22 mouse cellular contexts compared by ENCODE assay signal in genomic region chr12:9839198-9839845, GRCm38 (mm10).
A peak's percentile ranks its signal among the peaks of the same experiment; 100 is the strongest.
DNase-seq lines count a peak whose midpoint lies in the region; ATAC-seq and TF ChIP-seq lines count a peak whose summit lies in the region.
"Had no signal": no experiment of that assay in that cellular context is flagged by ENCODE, and none has a peak within 500 bp of the region (broad histone marks: within the 10 kb centered on the region; RNA-seq: fewer than 3 reads in every experiment).

No protein-coding gene starts in this region.

- H3K79me3 ChIP-seq in C2C12 (ENCODE audit: low read depth): no peaks in the 10 kb centered on the region

- DNase-seq in lung, postnatal 10 days: no peak
- peak; percentile 64 for DNase-seq in Patski (ENCODE audit: low read depth, low spot score)
- no peak for DNase-seq in urinary bladder, adult 2 months (ENCODE audit: low spot score)
- DNase-seq in left cerebral cortex, postnatal 25 days (ENCODE audit: low spot score in 2 of 2): no peak
- DNase-seq: adrenal gland, postnatal 10 days; cerebellum, adult 11 months; cerebellum, adult 8-10 months; cerebellum, postnatal 25 days; forebrain, postnatal 0 days; gastrocnemius, postnatal 25 days; heart, adult 11 months; heart, postnatal 10 days; heart, postnatal 4 days; kidney, adult 11 months had no signal

- H3K4me3 ChIP-seq in lung, embryonic 15.5 days: no peak overlapping the region
- H3K4me3 ChIP-seq in C2C12 (ENCODE audit: insufficient read depth, poor library complexity, severe bottlenecking) (no peak overlapping the region), myocyte (no peak overlapping the region)
- H3K4me3 ChIP-seq: forebrain, embryonic 13.5 days; hindbrain, embryonic 12.5 days had no signal

- POLR2A ChIA-PET in Patski (lab: Charles Lee): interaction anchor here (0.5 to 1.0 kb wide), 3 partner anchors 77 to 270 kb away, joined by 3 to 4 read pairs (median 3); no protein-coding TSS in a partner anchor

- no peak overlapping the region for H3K4me2 ChIP-seq in lung, embryonic 15.5 days
- H3K4me2 ChIP-seq in myocyte (ENCODE audit: low read depth): peak overlapping the region; percentile 75
- H3K4me2 ChIP-seq: forebrain, embryonic 13.5 days; hindbrain, embryonic 12.5 days had no signal

- no peak overlapping the region for H3K9ac ChIP-seq in lung, embryonic 15.5 days
- H3K9ac ChIP-seq: forebrain, embryonic 13.5 days; forebrain, postnatal 0 days; hindbrain, embryonic 12.5 days had no signal

- 56% methylated on average over 5 of the region's 5 CpGs for WGBS in lung, embryonic 15.5 days

- H3K36me3 ChIP-seq in lung, embryonic 15.5 days: no peaks in the 10 kb centered on the region
- no peaks in the 10 kb centered on the region for H3K36me3 ChIP-seq in C2C12 (ENCODE audit: control insufficient read depth, insufficient read depth)
- no peaks in the 10 kb centered on the region for H3K36me3 ChIP-seq in myocyte (ENCODE audit: control insufficient read depth, insufficient read depth)
- H3K36me3 ChIP-seq: hindbrain, embryonic 12.5 days had no signal

- CTCF ChIA-PET in Patski (lab: Charles Lee): interaction anchor here (1.1 to 2.0 kb wide), 3 partner anchors 139 to 384 kb away, joined by 3 to 4 read pairs (median 3); no protein-coding TSS in a partner anchor

- TF ChIP-seq CTCF in C2C12 (IDR thresholded peaks at IDR 0.05; ENCODE audit: control insufficient read depth, insufficient read depth, insufficient read length) (no peak), Patski (IDR thresholded peaks at IDR 0.05) (no peak)

- no peak for TF ChIP-seq POLR2A in myocyte (IDR thresholded peaks at IDR 0.05; ENCODE audit: insufficient read length, low read depth)

- H3K79me2 ChIP-seq in C2C12 (ENCODE audit: control insufficient read depth, insufficient read depth) (no peaks in the 10 kb centered on the region), myocyte (ENCODE audit: control insufficient read depth, insufficient read depth) (no peaks in the 10 kb centered on the region)

- in situ Hi-C loops in Patski (cut with MboI; ENCODE audit: low pct_unique_long_range_greater_than_20kb): no loop called here

- intact Hi-C loops in left cerebral cortex, postnatal 25 days (cut with DNase I): no loop called here

- H3K27me3 ChIP-seq in lung, embryonic 15.5 days: no peaks in the 10 kb centered on the region
- H3K27me3 ChIP-seq in C2C12 (ENCODE audit: control insufficient read depth, insufficient read depth, insufficient read length) (no peaks in the 10 kb centered on the region), Patski (no peaks in the 10 kb centered on the region), myocyte (ENCODE audit: control insufficient read depth, insufficient read depth, insufficient read length) (no peaks in the 10 kb centered on the region)
- H3K27me3 ChIP-seq: CH12.LX; forebrain, embryonic 13.5 days; hindbrain, embryonic 12.5 days had no signal

- 0 out of 2 replicates have a peak, but pooled peaks cover 8% of the 10 kb centered on the region for H3K4me1 ChIP-seq in lung, embryonic 15.5 days
- H3K4me1 ChIP-seq: forebrain, embryonic 13.5 days; hindbrain, embryonic 12.5 days had no signal

- H3ac ChIP-seq in C2C12 (ENCODE audit: control insufficient read depth, insufficient read length, low read depth) (no peak overlapping the region), myocyte (ENCODE audit: control insufficient read depth, insufficient read length) (no peak overlapping the region)

- H3K9me3 ChIP-seq in lung, embryonic 15.5 days: no peaks in the 10 kb centered on the region
- H3K9me3 ChIP-seq: forebrain, embryonic 13.5 days; hindbrain, embryonic 12.5 days had no signal

- H3K27ac ChIP-seq in lung, embryonic 15.5 days: 0 out of 2 replicates have a peak overlapping the region, but pooled peaks have one; percentile 22
- H3K27ac ChIP-seq: forebrain, embryonic 13.5 days; hindbrain, embryonic 12.5 days had no signal

- ATAC-seq in lung, embryonic 15.5 days (ENCODE audit: borderline replicate concordance, extremely low read depth, low FRiP score, low TSS enrichment): no peak
- ATAC-seq in Patski: peak; percentile 95
- ATAC-seq: forebrain, embryonic 13.5 days; forebrain, postnatal 0 days; hindbrain, embryonic 16.5 days; inflammation-experienced regulatory T-cells, adult 6 months had no signal

TF ChIP-seq in C2C12, 6 proteins besides CTCF, POLR2A, EP300 and RAD21:
- TF ChIP-seq MYOD1 (IDR thresholded peaks at IDR 0.05; ENCODE audit: control insufficient read depth, insufficient read length, low read depth): peak; percentile 72
- peak; percentile 76 for TF ChIP-seq MAX (IDR thresholded peaks at IDR 0.05)
- TF ChIP-seq CEBPB (IDR thresholded peaks at IDR 0.05; ENCODE audit: low read depth): peak; percentile 90
- no peak for TF ChIP-seq FOSL1 (IDR thresholded peaks at IDR 0.05; ENCODE audit: insufficient read depth, low read length, poor library complexity, severe bottlenecking)

TF ChIP-seq in myocyte, 11 proteins besides CTCF, POLR2A, EP300 and RAD21:
- TF ChIP-seq CEBPB (IDR thresholded peaks at IDR 0.05; ENCODE audit: insufficient read depth, poor library complexity, severe bottlenecking) (peak; percentile 87), SRF (IDR thresholded peaks at IDR 0.05; ENCODE audit: control insufficient read depth, insufficient read length, low read depth) (no peak), MAX (IDR thresholded peaks at IDR 0.05; ENCODE audit: low read depth) (no peak), POLR2AphosphoS2 (IDR thresholded peaks at IDR 0.05; ENCODE audit: insufficient read length, low read depth) (no peak), E2F4 (IDR thresholded peaks at IDR 0.05; ENCODE audit: insufficient read depth) (no peak), TCF12 (IDR thresholded peaks at IDR 0.05; ENCODE audit: insufficient read depth, poor library complexity, severe bottlenecking) (peak; percentile 9), REST (IDR thresholded peaks at IDR 0.05; ENCODE audit: insufficient read depth, insufficient read length) (no peak), TCF3 (IDR thresholded peaks at IDR 0.05; ENCODE audit: insufficient read length, low read depth) (no peak), MYOD1 (IDR thresholded peaks at IDR 0.05; ENCODE audit: control insufficient read depth in 1 of 3, insufficient read length in 2 of 3, low read depth in 2 of 3) (peak in 1 of 3 experiments; percentile 64), USF1 (IDR thresholded peaks at IDR 0.05; ENCODE audit: low read depth) (no peak), MYOG (IDR thresholded peaks at IDR 0.05; ENCODE audit: control insufficient read depth in 1 of 3, insufficient read depth in 1 of 3, insufficient read length in 2 of 3, low read depth in 2 of 3) (peak in 2 of 3 experiments; percentile 6 to 26)
